Mouse (Mus musculus): ENCODE measurements around the gene Zfp983. TPM values are rescaled to one million over a fixed set of nuclear protein-coding genes. Genes with fewer than 3 reads are reported as not detected.
"Not testable (repeated sequence)": the region's sequence is repeated elsewhere in the genome, so short reads cannot be mapped to it uniquely, and the experiment has no call there.

Gene Zfp983
- 3.9 TPM in 2 replicates for total RNA-seq (2017)

DNA sequence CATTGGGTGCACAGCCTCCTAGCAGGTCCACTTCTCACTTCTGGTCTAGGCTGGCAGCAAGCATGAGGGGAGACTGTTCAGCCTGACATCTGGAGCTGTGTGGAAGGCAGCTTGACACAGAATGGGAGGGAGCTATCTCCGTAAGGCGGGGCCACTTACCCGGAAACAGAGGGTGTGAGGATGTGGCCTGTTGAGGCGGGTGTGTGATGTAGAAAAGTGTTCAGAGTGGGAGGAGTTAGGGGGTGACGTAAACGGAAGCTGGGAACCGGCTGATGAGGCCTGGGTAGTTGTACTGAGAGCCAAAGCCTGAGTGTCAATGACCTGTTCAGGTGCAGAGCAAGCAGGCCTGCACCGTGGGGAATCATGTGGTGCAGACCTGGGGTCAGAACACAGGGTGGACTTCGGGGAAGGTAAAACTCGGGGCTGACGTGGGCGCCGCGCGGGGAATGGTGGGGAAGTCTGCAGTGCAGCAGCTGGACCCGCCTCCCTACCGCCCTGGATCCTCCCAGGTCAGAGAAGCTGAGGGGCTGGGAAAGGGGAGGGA lies at the start of gene Zfp983:
Zfp983 (plus strand) TSS at position 261 of the 544 bp plus-strand sequence.
- ATAC-seq (replicated peaks in 1 of 2; ENCODE audit: insufficient read depth in 1 of 2, low FRiP score in 2 of 2, low TSS enrichment in 1 of 2, low read depth in 1 of 2, poor library complexity in 2 of 2, severe bottlenecking in 2 of 2) = peak; percentile 96 to 98

GRCm38 (mm10) chr17:21616356-21616755 lies 34.1 kb upstream of the Zfp983 start:
- no peak for ATAC-seq (replicated peaks in 1 of 2; ENCODE audit: insufficient read depth in 1 of 2, low FRiP score in 2 of 2, low TSS enrichment in 1 of 2, low read depth in 1 of 2, poor library complexity in 2 of 2, severe bottlenecking in 2 of 2)

- peak; percentile 55 to 71 for ATAC-seq (replicated peaks in 1 of 2; ENCODE audit: insufficient read depth in 1 of 2, low FRiP score in 2 of 2, low TSS enrichment in 1 of 2, low read depth in 1 of 2, poor library complexity in 2 of 2, severe bottlenecking in 2 of 2)
Observed at GRCm38 (mm10) chr17:21617352-21617751, 33.1 kb upstream of the Zfp983 start.

GRCm38 (mm10) chr17:21623647-21624046 lies 26.8 kb upstream of the Zfp983 start:
- ATAC-seq (replicated peaks in 1 of 2; ENCODE audit: insufficient read depth in 1 of 2, low FRiP score in 2 of 2, low TSS enrichment in 1 of 2, low read depth in 1 of 2, poor library complexity in 2 of 2, severe bottlenecking in 2 of 2) = no peak

DNA sequence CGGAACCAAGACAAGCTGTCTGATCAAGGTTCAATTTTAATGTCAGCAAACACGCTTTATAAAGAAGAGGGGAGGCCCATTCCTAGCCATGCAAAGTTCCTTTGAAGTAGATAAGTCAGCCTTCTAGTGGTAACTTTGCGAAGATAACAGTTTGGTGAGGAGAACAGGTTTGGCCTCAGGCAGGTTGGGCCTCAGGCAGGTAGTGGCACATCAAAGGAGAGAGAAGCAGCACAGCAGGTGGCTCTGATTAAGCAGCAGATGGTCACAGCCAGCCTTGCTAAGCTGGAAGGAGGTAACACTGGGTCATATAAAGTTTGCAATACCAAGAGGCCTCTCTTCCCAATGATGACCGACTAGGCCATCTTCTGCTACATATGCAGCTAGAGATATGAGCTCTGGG lies 14.7 kb upstream of the Zfp983 start:
- not testable (repeated sequence) for ATAC-seq (replicated peaks in 1 of 2; ENCODE audit: insufficient read depth in 1 of 2, low FRiP score in 2 of 2, low TSS enrichment in 1 of 2, low read depth in 1 of 2, poor library complexity in 2 of 2, severe bottlenecking in 2 of 2)

DNA sequence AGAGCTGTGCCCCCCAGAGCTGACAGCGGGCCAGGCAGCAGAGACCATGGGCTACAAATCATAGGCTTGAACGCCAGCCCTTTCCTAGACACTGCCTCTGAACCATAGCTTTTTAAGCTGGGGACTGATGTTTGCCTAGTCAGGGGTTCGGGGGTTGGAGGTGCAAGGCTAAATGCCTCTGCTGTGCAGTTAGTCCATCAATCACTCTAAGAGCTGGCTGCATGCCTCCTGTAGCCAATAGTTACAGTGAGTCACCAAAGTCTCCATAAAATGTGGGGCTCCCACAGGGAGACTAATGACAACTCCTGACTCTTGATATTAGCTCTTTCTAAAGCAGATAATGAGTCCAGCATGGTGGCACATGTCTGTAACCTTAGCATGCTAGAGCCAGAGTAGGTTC lies 1.6 kb upstream of the Zfp983 start:
- ATAC-seq (replicated peaks in 1 of 2; ENCODE audit: insufficient read depth in 1 of 2, low FRiP score in 2 of 2, low TSS enrichment in 1 of 2, low read depth in 1 of 2, poor library complexity in 2 of 2, severe bottlenecking in 2 of 2) = no peak

- peak; percentile 50 to 58 for ATAC-seq (replicated peaks in 1 of 2; ENCODE audit: insufficient read depth in 1 of 2, low FRiP score in 2 of 2, low TSS enrichment in 1 of 2, low read depth in 1 of 2, poor library complexity in 2 of 2, severe bottlenecking in 2 of 2)
Observed at GRCm38 (mm10) chr17:21649936-21650335, 488 bp upstream of the Zfp983 start.

GRCm38 (mm10) chr17:21678826-21679225 lies 28.4 kb downstream of the Zfp983 start:
- ATAC-seq (replicated peaks in 1 of 2; ENCODE audit: insufficient read depth in 1 of 2, low FRiP score in 2 of 2, low TSS enrichment in 1 of 2, low read depth in 1 of 2, poor library complexity in 2 of 2, severe bottlenecking in 2 of 2) = not testable (repeated sequence)

GRCm38 (mm10) chr17:21679273-21680018 lies 29.0 kb downstream of the Zfp983 start:
- ATAC-seq (replicated peaks in 1 of 2; ENCODE audit: insufficient read depth in 1 of 2, low FRiP score in 2 of 2, low TSS enrichment in 1 of 2, low read depth in 1 of 2, poor library complexity in 2 of 2, severe bottlenecking in 2 of 2) = peak; percentile 96 to 98

DNA sequence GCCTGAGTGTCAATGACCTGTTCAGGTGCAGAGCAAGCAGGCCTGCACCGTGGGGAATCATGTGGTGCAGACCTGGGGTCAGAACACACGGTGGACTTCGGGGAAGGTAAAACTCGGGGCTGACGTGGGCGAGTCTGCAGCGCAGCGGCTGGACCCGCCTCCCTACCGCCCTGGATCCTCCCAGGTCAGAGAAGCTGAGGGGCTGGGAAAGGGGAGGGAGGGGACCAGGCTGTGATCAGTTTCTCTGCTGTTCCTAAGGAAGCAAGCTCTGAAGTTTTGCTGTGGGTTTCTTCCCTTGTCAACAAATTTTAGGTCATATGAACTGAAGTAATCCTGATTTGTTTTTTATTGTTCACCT lies 29.6 kb downstream of the Zfp983 start:
- peak; percentile 77 to 80 for ATAC-seq (replicated peaks in 1 of 2; ENCODE audit: insufficient read depth in 1 of 2, low FRiP score in 2 of 2, low TSS enrichment in 1 of 2, low read depth in 1 of 2, poor library complexity in 2 of 2, severe bottlenecking in 2 of 2)

DNA sequence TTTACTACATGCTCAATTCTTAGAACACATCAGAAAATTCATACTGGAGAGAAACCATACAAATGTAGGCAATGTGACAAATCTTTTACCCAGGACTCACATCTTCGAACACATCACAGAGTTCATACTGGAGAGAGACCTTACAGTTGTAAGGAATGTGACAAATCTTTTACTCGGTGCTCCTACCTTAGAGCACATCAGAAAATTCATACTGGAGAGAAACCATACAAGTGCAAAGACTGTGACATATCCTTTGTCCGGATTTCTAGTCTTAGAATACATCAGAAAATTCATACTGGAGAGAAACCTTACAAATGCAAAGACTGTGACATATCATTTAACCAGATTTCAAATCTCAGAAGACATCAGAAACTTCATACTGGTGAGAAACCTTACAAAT lies 41.1 kb downstream of the Zfp983 start, which contains the start of gene Gm10226:
Gm10226 (plus strand) TSS at position 301 of the 400 bp plus-strand sequence.
- ATAC-seq (replicated peaks in 1 of 2; ENCODE audit: insufficient read depth in 1 of 2, low FRiP score in 2 of 2, low TSS enrichment in 1 of 2, low read depth in 1 of 2, poor library complexity in 2 of 2, severe bottlenecking in 2 of 2) = no peak

GRCm38 (mm10) chr17:21693342-21693741 lies 42.9 kb downstream of the Zfp983 start:
- no peak for ATAC-seq (replicated peaks in 1 of 2; ENCODE audit: insufficient read depth in 1 of 2, low FRiP score in 2 of 2, low TSS enrichment in 1 of 2, low read depth in 1 of 2, poor library complexity in 2 of 2, severe bottlenecking in 2 of 2)

GRCm38 (mm10) chr17:21696073-21696472 lies 45.6 kb downstream of the Zfp983 start:
- no peak for ATAC-seq (replicated peaks in 1 of 2; ENCODE audit: insufficient read depth in 1 of 2, low FRiP score in 2 of 2, low TSS enrichment in 1 of 2, low read depth in 1 of 2, poor library complexity in 2 of 2, severe bottlenecking in 2 of 2)

GRCm38 (mm10) chr17:21702281-21703240 lies 52.1 kb downstream of the Zfp983 start:
- ATAC-seq (replicated peaks in 1 of 2; ENCODE audit: insufficient read depth in 1 of 2, low FRiP score in 2 of 2, low TSS enrichment in 1 of 2, low read depth in 1 of 2, poor library complexity in 2 of 2, severe bottlenecking in 2 of 2) = peak in 1 of 2 experiments; percentile 10; a peak in 1 of 4 replicates

- ATAC-seq (replicated peaks in 1 of 2; ENCODE audit: insufficient read depth in 1 of 2, low FRiP score in 2 of 2, low TSS enrichment in 1 of 2, low read depth in 1 of 2, poor library complexity in 2 of 2, severe bottlenecking in 2 of 2) = peak; percentile 76 to 82
Observed at GRCm38 (mm10) chr17:21703414-21703813, 53.0 kb downstream of the Zfp983 start.

- ATAC-seq (replicated peaks in 1 of 2; ENCODE audit: insufficient read depth in 1 of 2, low FRiP score in 2 of 2, low TSS enrichment in 1 of 2, low read depth in 1 of 2, poor library complexity in 2 of 2, severe bottlenecking in 2 of 2) = peak; percentile 87 to 90
Observed at GRCm38 (mm10) chr17:21707343-21707996, 57.0 kb downstream of the Zfp983 start, which contains the start of gene Zfp760. Gene Zfp760, plus strand, starts transcription at chr17:21707741.

- ATAC-seq (replicated peaks in 1 of 2; ENCODE audit: insufficient read depth in 1 of 2, low FRiP score in 2 of 2, low TSS enrichment in 1 of 2, low read depth in 1 of 2, poor library complexity in 2 of 2, severe bottlenecking in 2 of 2) = 0 out of 4 replicates have a peak, but pooled peaks of 1 of the 2 experiments have one; percentile 22
Observed at GRCm38 (mm10) chr17:21708401-21708800, 58.0 kb downstream of the Zfp983 start.

All from hematopoietic stem cell, adult 5-6 weeks (primary cell).